Comparison of ENCODE assay signal across 26 mouse cellular contexts in genomic region chr19:43905136-43905535, GRCm38 (mm10). TPM values are rescaled to one million over a fixed set of nuclear protein-coding genes. Genes with fewer than 3 reads are reported as not detected.
DNase-seq lines count a peak whose midpoint lies in the region; ATAC-seq and TF ChIP-seq lines count a peak whose summit lies in the region.
"Had no signal": no experiment of that assay in that cellular context is flagged by ENCODE, and none has a peak within 500 bp of the region (broad histone marks: within the 10 kb centered on the region; RNA-seq: fewer than 3 reads in every experiment).

No protein-coding gene starts in this region.

- no peak overlapping the region for H3K9ac ChIP-seq in forebrain, embryonic 13.5 days
- no peak overlapping the region for H3K9ac ChIP-seq in limb, embryonic 12.5 days (replicated peaks)
- H3K9ac ChIP-seq: embryonic facial prominence, embryonic 15.5 days; forebrain, embryonic 15.5 days; heart, embryonic 13.5 days; liver, embryonic 15.5 days; lung, embryonic 14.5 days; neural tube, embryonic 13.5 days had no signal

- ATAC-seq in forebrain, embryonic 13.5 days = no peak
- no peak for ATAC-seq in limb, embryonic 12.5 days (ENCODE audit: insufficient number of reproducible peaks, insufficient read depth, low FRiP score, low TSS enrichment, low read depth)
- no peak for ATAC-seq in frontal cortex, adult (ENCODE audit: low TSS enrichment)
- ATAC-seq: forebrain, embryonic 15.5 days; inflammation-experienced regulatory T-cells, adult 6 months had no signal

- peaks cover 11% of the 10 kb centered on the region for H3K4me1 ChIP-seq in forebrain, embryonic 10.5 days
- 0 out of 2 replicates have a peak, but pooled peaks cover 6% of the 10 kb centered on the region for H3K4me1 ChIP-seq in forebrain, embryonic 13.5 days
- no peaks in the 10 kb centered on the region for H3K4me1 ChIP-seq in limb, embryonic 12.5 days (replicated peaks)
- no peaks in the 10 kb centered on the region for H3K4me1 ChIP-seq in limb, embryonic 10.5 days
- H3K4me1 ChIP-seq: embryonic facial prominence, embryonic 15.5 days; forebrain, embryonic 15.5 days; heart, embryonic 13.5 days; liver, embryonic 15.5 days had no signal

- 0 out of 2 replicates have a peak overlapping the region, but pooled peaks have one; percentile 46 for H3K27ac ChIP-seq in forebrain, embryonic 10.5 days
- no peak overlapping the region for H3K27ac ChIP-seq in forebrain, embryonic 13.5 days
- 0 out of 2 replicates have a peak overlapping the region, but pooled peaks have one; percentile 0 for H3K27ac ChIP-seq in limb, embryonic 12.5 days
- no peak overlapping the region for H3K27ac ChIP-seq in limb, embryonic 10.5 days
- H3K27ac ChIP-seq: embryonic facial prominence, embryonic 15.5 days; forebrain, embryonic 15.5 days; heart, embryonic 13.5 days; liver, embryonic 15.5 days; neural tube, embryonic 13.5 days; stomach, postnatal 0 days had no signal

- H3K36me3 ChIP-seq in forebrain, embryonic 10.5 days (replicated peaks) = peaks cover 19% of the 10 kb centered on the region; the same call in 1 of the 2 replicates
- peaks cover 11% of the 10 kb centered on the region; the same call in 1 of the 2 replicates for H3K36me3 ChIP-seq in forebrain, embryonic 13.5 days (ENCODE audit: poor library complexity, severe bottlenecking)
- H3K36me3 ChIP-seq in limb, embryonic 12.5 days = peaks cover 53% of the 10 kb centered on the region
- peaks cover 25% of the 10 kb centered on the region for H3K36me3 ChIP-seq in limb, embryonic 10.5 days
- H3K36me3 ChIP-seq: forebrain, embryonic 15.5 days had no signal

- no peak for TF ChIP-seq CTCF in brain, embryonic 14.5 days (IDR thresholded peaks at IDR 0.05; ENCODE audit: borderline replicate concordance, extremely low read depth, insufficient read depth, insufficient read length)

- H3K27me3 ChIP-seq in forebrain, embryonic 10.5 days (ENCODE audit: poor library complexity, severe bottlenecking) = no peaks in the 10 kb centered on the region
- H3K27me3 ChIP-seq in forebrain, embryonic 13.5 days = no peaks in the 10 kb centered on the region
- H3K27me3 ChIP-seq in limb, embryonic 12.5 days = no peaks in the 10 kb centered on the region
- H3K27me3 ChIP-seq in limb, embryonic 10.5 days (ENCODE audit: low read depth, poor library complexity, severe bottlenecking) = no peaks in the 10 kb centered on the region
- H3K27me3 ChIP-seq: embryonic facial prominence, embryonic 15.5 days; forebrain, embryonic 15.5 days; heart, embryonic 13.5 days; liver, embryonic 15.5 days; neural tube, embryonic 13.5 days had no signal

- no peak for DNase-seq in forebrain, embryonic 10.5 days (ENCODE audit: extremely low spot score, low spot score)
- DNase-seq in limb, embryonic 10.5 days (ENCODE audit: low spot score) = no peak
- peak; percentile 28 for DNase-seq in brain, embryonic 14.5 days (ENCODE audit: low read depth)
- DNase-seq in adrenal gland, adult (ENCODE audit: inconsistent age in 2 of 2, low spot score in 1 of 2) = no peak
- DNase-seq: adrenal gland, postnatal 25 days; cerebellum, adult 2 months; cerebellum, postnatal 14 days; heart, postnatal 10 days; kidney, adult 11 months; kidney, postnatal 14 days; layer of hippocampus, adult 9-11 months; lung, embryonic 14.5 days; lung, postnatal 14 days; right cerebral cortex, postnatal 25 days; thymus, adult 18-20 months; thymus, postnatal 25 days had no signal

- no peaks in the 10 kb centered on the region for H3K9me3 ChIP-seq in forebrain, embryonic 10.5 days
- no peaks in the 10 kb centered on the region for H3K9me3 ChIP-seq in forebrain, embryonic 13.5 days (replicated peaks)
- no peaks in the 10 kb centered on the region for H3K9me3 ChIP-seq in limb, embryonic 12.5 days
- H3K9me3 ChIP-seq in limb, embryonic 10.5 days (replicated peaks) = no peaks in the 10 kb centered on the region
- H3K9me3 ChIP-seq: embryonic facial prominence, embryonic 15.5 days; forebrain, embryonic 15.5 days; heart, embryonic 13.5 days; liver, embryonic 15.5 days; neural tube, embryonic 13.5 days had no signal

- no peak for TF ChIP-seq POLR2A in brain, embryonic 14.5 days (IDR thresholded peaks at IDR 0.05; ENCODE audit: borderline replicate concordance, extremely low read depth, insufficient read depth, insufficient read length, poor library complexity, severe bottlenecking)

- 47% methylated on average over 8 of the region's 8 CpGs for WGBS in forebrain, embryonic 10.5 days
- WGBS in forebrain, embryonic 13.5 days = 31% methylated on average over 8 of the region's 8 CpGs
- WGBS in limb, embryonic 12.5 days = 82% methylated on average over 8 of the region's 8 CpGs
- 83% methylated on average over 8 of the region's 8 CpGs for WGBS in limb, embryonic 10.5 days

- H3K4me2 ChIP-seq in forebrain, embryonic 13.5 days = no peak overlapping the region
- H3K4me2 ChIP-seq in limb, embryonic 12.5 days = no peak overlapping the region
- H3K4me2 ChIP-seq: embryonic facial prominence, embryonic 15.5 days; forebrain, embryonic 15.5 days; heart, embryonic 13.5 days; liver, embryonic 15.5 days; lung, embryonic 14.5 days; neural tube, embryonic 13.5 days had no signal

- H3K4me3 ChIP-seq in forebrain, embryonic 10.5 days = no peak overlapping the region
- H3K4me3 ChIP-seq in forebrain, embryonic 13.5 days = no peak overlapping the region
- H3K4me3 ChIP-seq in limb, embryonic 12.5 days (replicated peaks) = no peak overlapping the region
- no peak overlapping the region for H3K4me3 ChIP-seq in limb, embryonic 10.5 days
- H3K4me3 ChIP-seq: embryonic facial prominence, embryonic 15.5 days; forebrain, embryonic 15.5 days; heart, embryonic 13.5 days; liver, embryonic 15.5 days; neural tube, embryonic 13.5 days had no signal

RNA-seq across cellular contexts. Expression of gene Dnmbp, which starts 34.9 kb away (rescaled TPM):
- polyA plus RNA-seq in forebrain, embryonic 10.5 days (2016; fragmentation: Nextera tagmentation; extraction: Ambion mirVana) = 17.6 and 18.4 TPM in 2 replicates
- polyA plus RNA-seq in forebrain, embryonic 13.5 days (2015; fragmentation: Nextera tagmentation; extraction: Ambion mirVana) = 11.6 and 12.4 TPM in 2 replicates
- polyA plus RNA-seq in limb, embryonic 12.5 days (2016; fragmentation: Nextera tagmentation; extraction: Ambion mirVana) = 28.7 and 29.3 TPM in 2 replicates
- polyA plus RNA-seq in limb, embryonic 10.5 days (2016; fragmentation: Nextera tagmentation; extraction: Ambion mirVana) = 19.4 and 22.0 TPM in 2 replicates
- 16.1 and 16.9 TPM in 2 replicates for polyA plus RNA-seq in brain, embryonic 14.5 days (2012; rRNA removed)

Comparison
In these comparisons a context has a peak if more than half of its experiments do, and no peak if none do; other contexts are left out.
1. H3K27ac ChIP-seq: peak in forebrain, embryonic 10.5 days (single experiment) and limb, embryonic 12.5 days (single experiment); none in forebrain, embryonic 13.5 days (single experiment) and limb, embryonic 10.5 days (single experiment).